ENCODE assay signal across 10 mouse cellular contexts in the genomic region with DNA sequence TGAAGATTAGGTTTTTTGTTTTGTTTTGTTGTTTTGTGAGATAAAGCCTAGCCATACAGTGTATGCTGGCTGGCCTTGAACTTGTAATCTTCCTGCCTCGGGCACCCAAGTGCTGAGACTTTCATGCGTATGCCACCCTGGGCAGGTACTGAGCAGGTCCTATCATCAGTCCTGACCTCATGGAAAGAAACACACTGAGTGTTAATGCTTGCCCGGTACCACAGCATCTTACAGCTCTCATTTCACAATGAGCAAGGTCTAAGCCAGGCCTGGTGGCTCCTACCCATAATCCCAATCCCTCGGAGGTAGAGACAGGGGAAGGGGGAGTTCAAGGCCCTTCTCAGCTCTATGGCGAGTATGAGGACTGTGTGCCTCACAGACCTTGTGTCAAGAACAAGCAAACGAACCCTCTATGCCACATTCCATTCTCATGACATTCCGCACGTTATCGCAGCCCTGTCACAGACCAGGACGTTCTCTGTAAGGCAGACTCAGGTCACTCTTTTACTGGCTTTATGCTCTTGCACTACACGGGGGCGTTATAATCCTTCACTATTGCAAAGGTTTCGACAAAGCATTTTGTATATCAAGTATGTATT. TPM values are rescaled to one million over a fixed set of nuclear protein-coding genes. Genes with fewer than 3 reads are reported as not detected.
A peak's percentile ranks its signal among the peaks of the same experiment; 100 is the strongest.
DNase-seq lines count a peak whose midpoint lies in the region; ATAC-seq and TF ChIP-seq lines count a peak whose summit lies in the region.
"Had no signal": no experiment of that assay in that cellular context is flagged by ENCODE, and none has a peak within 500 bp of the region (broad histone marks: within the 10 kb centered on the region; RNA-seq: fewer than 3 reads in every experiment).

No protein-coding gene starts in this region.

- no peak for TF ChIP-seq POLR2A in cerebellum, adult 2 months (IDR thresholded peaks at IDR 0.05; ENCODE audit: borderline replicate concordance, insufficient read depth, low read length)

- H3K9ac ChIP-seq in kidney, embryonic 15.5 days = no peak overlapping the region
- H3K9ac ChIP-seq in heart, embryonic 15.5 days = no peak overlapping the region
- H3K9ac ChIP-seq: limb, embryonic 15.5 days had no signal

- 0 out of 2 replicates have a peak overlapping the region, but pooled peaks have one; percentile 6 for H3K27ac ChIP-seq in kidney, embryonic 15.5 days
- peak overlapping the region; percentile 76 for H3K27ac ChIP-seq in heart, embryonic 15.5 days
- no peak overlapping the region for H3K27ac ChIP-seq in cerebellum, adult 2 months (ENCODE audit: insufficient read depth, low read length)
- H3K27ac ChIP-seq: limb, embryonic 15.5 days had no signal

- H3K9me3 ChIP-seq in kidney, embryonic 15.5 days (replicated peaks) = no peaks in the 10 kb centered on the region
- no peaks in the 10 kb centered on the region for H3K9me3 ChIP-seq in heart, embryonic 15.5 days (replicated peaks)
- H3K9me3 ChIP-seq: limb, embryonic 15.5 days had no signal

- H3K36me3 ChIP-seq in kidney, embryonic 15.5 days = peaks cover 9% of the 10 kb centered on the region
- no peaks in the 10 kb centered on the region for H3K36me3 ChIP-seq in heart, embryonic 15.5 days

- 82% methylated on average over 13 of the region's 13 CpGs for WGBS in kidney, embryonic 15.5 days
- WGBS in heart, embryonic 15.5 days = 31% methylated on average over 13 of the region's 13 CpGs
- WGBS in cerebellum, adult 2 months = 83% methylated on average over 13 of the region's 13 CpGs

- H3K4me1 ChIP-seq in kidney, embryonic 15.5 days = 0 out of 2 replicates have a peak, but pooled peaks cover 4% of the 10 kb centered on the region
- H3K4me1 ChIP-seq in heart, embryonic 15.5 days (replicated peaks) = peaks cover 11% of the 10 kb centered on the region
- H3K4me1 ChIP-seq in cerebellum, adult 2 months (ENCODE audit: control insufficient read depth, insufficient read depth, low read length) = no peaks in the 10 kb centered on the region

- peak; percentile 43; the same call in 1 of the 2 replicates for ATAC-seq in kidney, embryonic 15.5 days (replicated peaks; ENCODE audit: low FRiP score)
- ATAC-seq in heart, embryonic 15.5 days (replicated peaks; ENCODE audit: insufficient number of reproducible peaks, insufficient read depth, low FRiP score, low read depth) = peak; percentile 85

- H3K4me2 ChIP-seq in kidney, embryonic 15.5 days = no peak overlapping the region
- no peak overlapping the region for H3K4me2 ChIP-seq in heart, embryonic 15.5 days
- H3K4me2 ChIP-seq: limb, embryonic 15.5 days had no signal

- DNase-seq in kidney, postnatal 4 days = no peak
- peak; percentile 3 to 25 for DNase-seq in heart, adult 9 months (ENCODE audit: low spot score in 2 of 2)
- peak; percentile 35 for DNase-seq in lung, postnatal 25 days (ENCODE audit: low spot score)
- DNase-seq in cerebellum, adult 2 months = no peak
- no peak for DNase-seq in ovary, postnatal 14 days (ENCODE audit: low spot score)
- DNase-seq: adrenal gland, postnatal 25 days; thymus, postnatal 25 days had no signal

- H3K4me3 ChIP-seq in kidney, embryonic 15.5 days (replicated peaks) = no peak overlapping the region
- H3K4me3 ChIP-seq in heart, embryonic 15.5 days = no peak overlapping the region
- H3K4me3 ChIP-seq in cerebellum, adult 2 months (replicated peaks; ENCODE audit: insufficient read depth, low read depth, low read length) = no peak overlapping the region
- H3K4me3 ChIP-seq: limb, embryonic 15.5 days had no signal

- H3K27me3 ChIP-seq in kidney, embryonic 15.5 days = no peaks in the 10 kb centered on the region
- no peaks in the 10 kb centered on the region for H3K27me3 ChIP-seq in heart, embryonic 15.5 days
- no peaks in the 10 kb centered on the region for H3K27me3 ChIP-seq in cerebellum, adult 2 months (ENCODE audit: control insufficient read depth, insufficient read depth, low read length)
- H3K27me3 ChIP-seq: limb, embryonic 15.5 days had no signal

- no peak for TF ChIP-seq CTCF in cerebellum, adult 2 months (IDR thresholded peaks at IDR 0.05; ENCODE audit: borderline replicate concordance, insufficient read depth, low read depth, low read length)

RNA-seq across cellular contexts. Expression of a gene that starts 29.6 kb away (rescaled TPM):
- polyA plus RNA-seq in kidney, embryonic 15.5 days (2015; fragmentation: Nextera tagmentation; extraction: Ambion mirVana) = 52.0 and 56.8 TPM in 2 replicates
- polyA plus RNA-seq in heart, embryonic 15.5 days (2015; fragmentation: Nextera tagmentation; extraction: Ambion mirVana) = 56.5 and 61.6 TPM in 2 replicates
- 4.2 and 5.0 TPM in 2 replicates for polyA plus RNA-seq in cerebellum, adult 2 months (2012; rRNA removed)

RNA-seq across cellular contexts. Expression of a gene that starts 46.1 kb away (rescaled TPM):
- polyA plus RNA-seq in kidney, embryonic 15.5 days (2015; fragmentation: Nextera tagmentation; extraction: Ambion mirVana) = 32.0 and 37.6 TPM in 2 replicates
- 26.9 and 29.9 TPM in 2 replicates for polyA plus RNA-seq in heart, embryonic 15.5 days (2015; fragmentation: Nextera tagmentation; extraction: Ambion mirVana)
- 9.7 and 11.4 TPM in 2 replicates for polyA plus RNA-seq in cerebellum, adult 2 months (2012; rRNA removed)

Comparison
In these comparisons a context has a peak if more than half of its experiments do, and no peak if none do; other contexts are left out.
1. DNase-seq: peak in heart, adult 9 months (2 of 2) and lung, postnatal 25 days (single experiment); none in kidney, postnatal 4 days (0 of 2), cerebellum, adult 2 months (0 of 2) and ovary, postnatal 14 days (single experiment).